Mouse (Mus musculus) v-Abl transformed pro-B cells (cell line): ENCODE data around the gene Meioc.

Experiments used
- in situ Hi-C, 2 experiments: fragments of 400-800 bp; cut with MboI; formaldehyde crosslinking; loops; one replicate each; pipeline ENCODE4 v1.15.1; 2025; ENCODE audit not compliant: unreplicated experiment in 2 of 2

Meioc gene

GRCm38 (mm10) chr11:102663416-102663815 is at the start of gene Meioc:
Gene Meioc, plus strand, starts transcription at chr11:102663716.
- in situ Hi-C loops, result no loop called here

GRCm38 (mm10) chr11:102619449-102619848 is 44.1 kb upstream of the Meioc start:
- in situ Hi-C loops, result no loop called here

GRCm38 (mm10) chr11:102623876-102624789 is 39.4 kb upstream of the Meioc start:
- in situ Hi-C loops, result no loop called here

GRCm38 (mm10) chr11:102624888-102625407 is 38.6 kb upstream of the Meioc start:
- in situ Hi-C loops, result no loop called here

- in situ Hi-C loops, result no loop called here
Measured at GRCm38 (mm10) chr11:102627171-102627931, 36.2 kb upstream of the Meioc start.

GRCm38 (mm10) chr11:102628529-102628928 is 35.0 kb upstream of the Meioc start:
- in situ Hi-C loops, result no loop called here

GRCm38 (mm10) chr11:102629375-102629774 is 34.1 kb upstream of the Meioc start:
- in situ Hi-C loops, result no loop called here

- in situ Hi-C loops, result no loop called here
Measured at GRCm38 (mm10) chr11:102630731-102631130, 32.8 kb upstream of the Meioc start.

- in situ Hi-C loops, result no loop called here
Measured at GRCm38 (mm10) chr11:102631203-102631602, 32.3 kb upstream of the Meioc start.

GRCm38 (mm10) chr11:102632725-102633124 is 30.8 kb upstream of the Meioc start:
- in situ Hi-C loops, result no loop called here

GRCm38 (mm10) chr11:102633379-102633778 is 30.1 kb upstream of the Meioc start:
- in situ Hi-C loops, result no loop called here

- in situ Hi-C loops, result no loop called here
Measured at GRCm38 (mm10) chr11:102636887-102637286, 26.6 kb upstream of the Meioc start.

GRCm38 (mm10) chr11:102643891-102644382 is 19.6 kb upstream of the Meioc start:
- in situ Hi-C loops, result no loop called here

GRCm38 (mm10) chr11:102646226-102646625 is 17.3 kb upstream of the Meioc start:
- in situ Hi-C loops, result no loop called here

- in situ Hi-C loops, result no loop called here
Measured at GRCm38 (mm10) chr11:102647885-102648284, 15.6 kb upstream of the Meioc start.

GRCm38 (mm10) chr11:102651381-102651780 is 12.1 kb upstream of the Meioc start:
- in situ Hi-C loops, result loop anchor here in 1 of 2 experiments (5.0 to 10.0 kb wide), 2 partner anchors 74 to 587 kb away; partner anchors contain the start of gene Gm11627

- in situ Hi-C loops, result loop anchor here in 1 of 2 experiments (5.0 to 10.0 kb wide), 2 partner anchors 76 to 588 kb away; partner anchors contain the start of gene Gm11627
Measured at GRCm38 (mm10) chr11:102652844-102653243, 10.7 kb upstream of the Meioc start.

GRCm38 (mm10) chr11:102655888-102656287 is 7.6 kb upstream of the Meioc start:
- in situ Hi-C loops, result loop anchor here in 1 of 2 experiments (10.0 kb wide), 1 partner anchor 591 kb away; no protein-coding TSS in a partner anchor

GRCm38 (mm10) chr11:102656326-102656926 is 7.1 kb upstream of the Meioc start:
- in situ Hi-C loops, result loop anchor here in 1 of 2 experiments (10.0 kb wide), 1 partner anchor 592 kb away; no protein-coding TSS in a partner anchor

- in situ Hi-C loops, result loop anchor here in 1 of 2 experiments (10.0 kb wide), 1 partner anchor 592 kb away; no protein-coding TSS in a partner anchor
Measured at GRCm38 (mm10) chr11:102656931-102657330, 6.6 kb upstream of the Meioc start.
